Mouse (Mus musculus) CH12.LX (cell line): ENCODE results near the gene Scn4b. TPM values are rescaled to one million over a fixed set of nuclear protein-coding genes. Genes with fewer than 3 reads are reported as not detected.

ENCODE experiments used
- DNase-seq: peaks from one replicate; pipeline ENCODE4 v3.0.0-alpha.2; 2013; ENCODE audit errors: extremely low read depth
- H3K27ac ChIP-seq: 2 replicates; pipeline ENCODE4 v1.5.1; 2012; ENCODE audit warnings: low read depth, mild to moderate bottlenecking, control low read depth, moderate library complexity; ENCODE audit not compliant: insufficient read depth
- H3K27me3 ChIP-seq: replicated peaks from 2 replicates; pipeline ENCODE3; 2012; ENCODE audit warnings: inconsistent platforms
- H3K36me3 ChIP-seq, 2 experiments: replicated peaks in 1 of 2; 2 replicates each; pipeline versions ENCODE3 to v1.6.1; 2012; ENCODE audit warnings: inconsistent platforms in 1 of 2, low read length in 1 of 2, mild to moderate bottlenecking in 1 of 2, mixed read lengths in 1 of 2, moderate library complexity in 1 of 2; ENCODE audit not compliant: control insufficient read depth in 1 of 2, insufficient read depth in 1 of 2
- H3K4me1 ChIP-seq, 2 experiments: 2 replicates each; pipeline ENCODE4 v1.6.1; 2012; ENCODE audit warnings: inconsistent platforms in 1 of 2, moderate library complexity in 1 of 2; ENCODE audit not compliant: insufficient read depth in 2 of 2, control insufficient read depth in 1 of 2
- H3K4me2 ChIP-seq: 2 replicates; pipeline ENCODE4 v1.6.1; 2012; ENCODE audit warnings: low read depth, mild to moderate bottlenecking, control low read depth; ENCODE audit not compliant: poor library complexity, insufficient read depth, severe bottlenecking
- H3K4me3 ChIP-seq, 3 experiments: fragments of 150-350 bp in 1 of 3; sonication (generic) in 1 of 3; replicated peaks in 1 of 3; 2 replicates each; pipeline versions ENCODE3 to v1.5.1; 2011 to 2012; ENCODE audit warnings: low read depth in 2 of 3, low read length in 2 of 3, mild to moderate bottlenecking in 2 of 3, moderate library complexity in 2 of 3, control low read depth in 1 of 3, improper control_type of control experiment in 1 of 3, inconsistent platforms in 1 of 3, mixed read lengths in 1 of 3; ENCODE audit not compliant: poor library complexity in 1 of 3
- H3K79me2 ChIP-seq: replicated peaks from 2 replicates; pipeline ENCODE4 v1.6.1; 2012; ENCODE audit warnings: mild to moderate bottlenecking, moderate library complexity; ENCODE audit not compliant: control insufficient read depth, poor library complexity, insufficient read depth, severe bottlenecking; ENCODE audit errors: extremely low read depth
- H3K9ac ChIP-seq: 2 replicates; pipeline ENCODE4 v1.6.1; 2012; ENCODE audit warnings: low read depth, mild to moderate bottlenecking, control low read depth, moderate library complexity; ENCODE audit not compliant: insufficient read depth
- H3K9me3 ChIP-seq: replicated peaks from 2 replicates; pipeline ENCODE3; 2012; ENCODE audit warnings: low read length, inconsistent platforms, mixed read lengths
- CHD2 ChIP-seq: IDR thresholded peaks from 2 replicates; pipeline ENCODE4 v1.6.1; 2011; ENCODE audit warnings: low read length, improper control_type of control experiment
- E2F4 ChIP-seq: IDR thresholded peaks from 2 replicates; pipeline ENCODE4 v1.6.1; 2011; ENCODE audit warnings: low read depth, low read length, improper control_type of control experiment; ENCODE audit not compliant: insufficient replicate concordance
- ELF1 ChIP-seq: IDR thresholded peaks from 2 replicates; pipeline ENCODE4 v1.6.1; 2014; ENCODE audit warnings: low read depth, mild to moderate bottlenecking, inconsistent platforms, low read length, improper control_type of control experiment
- EP300 ChIP-seq: IDR thresholded peaks from 2 replicates; pipeline ENCODE4 v1.6.1; 2011; ENCODE audit warnings: low read length, improper control_type of control experiment
- IRF4 ChIP-seq: IDR thresholded peaks from 2 replicates; pipeline ENCODE4 v1.6.1; 2014; ENCODE audit warnings: low read depth, mild to moderate bottlenecking, inconsistent platforms, low read length, improper control_type of control experiment
- JUN ChIP-seq: IDR thresholded peaks from 2 replicates; pipeline ENCODE4 v1.6.1; 2011; ENCODE audit warnings: low read depth, mild to moderate bottlenecking, low read length, improper control_type of control experiment, moderate library complexity; ENCODE audit not compliant: insufficient read depth
- JUND ChIP-seq: conservative IDR thresholded peaks from 2 replicates; pipeline ENCODE4 v1.6.1; 2011; ENCODE audit warnings: low read depth, low read length, improper control_type of control experiment
- KAT2A ChIP-seq: IDR thresholded peaks from 2 replicates; pipeline ENCODE4 v1.6.1; 2012; ENCODE audit warnings: low read length, improper control_type of control experiment, inconsistent platforms; ENCODE audit not compliant: insufficient replicate concordance
- NELFE ChIP-seq: IDR thresholded peaks from 2 replicates; pipeline ENCODE4 v1.6.1; 2011; ENCODE audit warnings: low read depth, low read length, improper control_type of control experiment
- NRF1 ChIP-seq: IDR thresholded peaks from 2 replicates; pipeline ENCODE4 v1.6.1; 2014; ENCODE audit warnings: low read depth, mild to moderate bottlenecking, inconsistent platforms, low read length, improper control_type of control experiment, moderate library complexity
- POLR2AphosphoS2 ChIP-seq: IDR thresholded peaks from 2 replicates; pipeline ENCODE4 v1.6.1; 2011; ENCODE audit warnings: low read depth, low read length, improper control_type of control experiment
- RAD21 ChIP-seq: IDR thresholded peaks from 2 replicates; pipeline ENCODE4 v1.6.1; 2011; ENCODE audit warnings: low read depth, mild to moderate bottlenecking, low read length, improper control_type of control experiment, moderate library complexity
- RCOR1 ChIP-seq: conservative IDR thresholded peaks from 2 replicates; pipeline ENCODE4 v1.6.1; 2012; ENCODE audit warnings: low read depth, mild to moderate bottlenecking, inconsistent platforms, low read length, improper control_type of control experiment
- SIN3A ChIP-seq: IDR thresholded peaks from 2 replicates; pipeline ENCODE4 v1.6.1; 2012; ENCODE audit warnings: low read length, improper control_type of control experiment, inconsistent platforms
- USF2 ChIP-seq: conservative IDR thresholded peaks from 2 replicates; pipeline ENCODE4 v1.6.1; 2011; ENCODE audit warnings: low read depth, low read length, improper control_type of control experiment
- ZC3H11A ChIP-seq: IDR thresholded peaks from 2 replicates; pipeline ENCODE4 v1.6.1; 2012; ENCODE audit warnings: low read depth, mild to moderate bottlenecking, inconsistent platforms, low read length, improper control_type of control experiment
- ZKSCAN1 ChIP-seq: IDR thresholded peaks from 2 replicates; pipeline ENCODE4 v1.6.1; 2012; ENCODE audit warnings: low read depth, inconsistent platforms, low read length, improper control_type of control experiment, borderline replicate concordance
- ZMIZ1 ChIP-seq: IDR thresholded peaks from 2 replicates; pipeline ENCODE4 v1.6.1; 2012; ENCODE audit warnings: low read depth, mild to moderate bottlenecking, inconsistent platforms, low read length, improper control_type of control experiment
- ZNF384 ChIP-seq: IDR thresholded peaks from 2 replicates; pipeline ENCODE4 v1.6.1; 2012; ENCODE audit warnings: low read depth, low read length, improper control_type of control experiment, inconsistent platforms
- dilution Hi-C: fragments of 300-500 bp; cut with MboI; formaldehyde crosslinking; loops from 2 replicates; pipeline ENCODE4 v1.14.3; 2020; ENCODE audit warnings: low sequenced_read_pairs; ENCODE audit not compliant: extremely low pct_unique_long_range_greater_than_20kb, extremely low pct_ligation_motif_present
- in situ Hi-C: fragments of 300-500 bp; cut with MboI; formaldehyde crosslinking; loops from 3 replicates; pipeline ENCODE4 v1.14.3; 2019; ENCODE audit warnings: low sequenced_read_pairs, low pct_ligation_motif_present, low pct_unique_long_range_greater_than_20kb, mixed read lengths
- polyA plus RNA-seq: library from polyadenylated mRNA; unstranded; fragments of >175 nt; gene quantifications from 2 replicates; pipeline ENCODE4 v1.2.1, GENCODE M21; 2012; ENCODE audit warnings: low read depth; ENCODE audit not compliant: insufficient read length
- total RNA-seq, 2 experiments: library from RNA; depleted of rRNA; stranded (reverse); fragments of 300-350 nt in 1 of 2; fragments of >200 nt in 1 of 2; gene quantifications; 2 replicates each; pipeline ENCODE4 v1.2.3; 2012 to 2014

Scn4b gene
- total and polyA plus RNA-seq, 3 experiments, result 0.04 TPM; not detected in 2

DNA sequence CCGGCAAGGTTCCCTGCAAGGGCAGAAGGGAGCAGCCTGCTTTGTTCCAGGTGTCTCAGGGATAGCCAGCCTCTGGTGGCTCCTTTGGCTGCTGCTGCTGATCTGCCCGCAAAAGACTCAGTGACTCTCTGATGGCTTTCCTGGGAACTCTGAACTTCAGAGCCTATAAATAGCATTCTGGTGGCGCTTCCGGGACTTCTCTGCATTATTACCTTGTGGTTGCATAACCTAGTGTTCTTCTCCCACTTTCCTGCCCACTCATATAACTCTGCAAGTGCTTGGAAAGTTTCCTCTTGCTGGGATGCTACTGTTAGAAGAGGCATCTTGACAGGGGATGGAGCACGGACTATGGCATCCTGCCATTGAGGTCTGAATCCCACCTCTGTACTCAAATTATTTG is 59.4 kb downstream of the Scn4b start:
- Histone ChIP-seq H3K4me3 (no peak overlapping the region), H3K4me1 (peaks cover 6 to 20% of the 10 kb centered on the region in 2 experiments; a peak in 3 of 4 replicates), H3K27me3 (peaks cover 2% of the 10 kb centered on the region), H3K4me2 (no peak overlapping the region), H3K36me3 (no peaks in the 10 kb centered on the region), H3K9me3 (no peaks in the 10 kb centered on the region), H3K79me2 (no peaks in the 10 kb centered on the region), H3K27ac (no peak overlapping the region), H3K9ac (no peak overlapping the region)
- TF ChIP-seq SIN3A (no peak), RAD21 (no peak), CHD2 (no peak), ELF1 (no peak), ZMIZ1 (no peak), NRF1 (no peak), IRF4 (no peak), USF2 (no peak), ZC3H11A (no peak), ZNF384 (no peak), EP300 (no peak), E2F4 (no peak), JUN (no peak), NELFE (no peak), JUND (no peak), ZKSCAN1 (no peak), POLR2AphosphoS2 (no peak), KAT2A (no peak)
- no peak for DNase-seq
- in situ Hi-C loops (no loop called here), dilution Hi-C loops (no loop called here)

DNA sequence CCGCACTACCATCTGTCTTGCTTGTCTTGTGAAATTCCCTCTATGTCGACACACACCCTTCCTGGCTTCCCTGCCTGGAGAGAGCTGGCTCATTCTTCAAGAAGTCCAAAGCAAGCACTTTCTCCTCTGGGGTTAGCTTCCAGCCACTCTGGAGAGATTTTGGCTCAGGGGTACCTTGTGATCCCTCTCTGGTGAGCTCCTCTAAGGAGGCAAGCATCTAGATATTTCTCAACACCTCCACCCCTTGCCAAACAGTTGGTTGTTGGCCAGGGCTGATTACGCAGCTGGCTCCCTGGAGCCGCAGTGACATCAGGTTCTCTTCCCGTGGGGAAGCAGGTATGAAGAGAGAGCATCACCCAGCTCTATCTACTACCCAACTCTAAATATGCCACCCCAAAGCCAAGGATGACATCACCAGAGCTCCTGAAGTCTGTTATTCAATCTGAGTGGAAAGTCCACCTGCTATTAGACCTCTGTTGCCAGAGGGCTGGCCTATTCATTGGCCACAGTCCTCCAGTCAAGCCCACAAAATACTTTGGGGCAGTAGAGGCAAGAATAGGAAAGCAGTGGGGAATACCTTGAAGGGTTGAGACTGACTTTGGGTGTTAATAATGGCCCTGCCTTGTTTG is 63.2 kb downstream of the Scn4b start:
- TF ChIP-seq RCOR1, result no peak
- no peak overlapping the region for H3K9ac ChIP-seq
- H3K79me2 ChIP-seq, result no peaks in the 10 kb centered on the region
- no peaks in the 10 kb centered on the region for H3K36me3 ChIP-seq
- no peak overlapping the region for H3K27ac ChIP-seq
- dilution Hi-C loops, result no loop called here
- no peaks in the 10 kb centered on the region for H3K9me3 ChIP-seq
- no peaks in the 10 kb centered on the region for H3K27me3 ChIP-seq
- no peak for DNase-seq
- H3K4me2 ChIP-seq, result no peak overlapping the region
- H3K4me3 ChIP-seq, result no peak overlapping the region
- in situ Hi-C loops, result loop anchor here (25.0 kb wide), 1 partner anchor 536 kb away; no protein-coding TSS in a partner anchor
- H3K4me1 ChIP-seq, result peaks cover 6 to 20% of the 10 kb centered on the region in 2 experiments; a peak in 3 of 4 replicates
